Mouse (Mus musculus): ENCODE measurements around the gene Sh3rf1.

DNA sequence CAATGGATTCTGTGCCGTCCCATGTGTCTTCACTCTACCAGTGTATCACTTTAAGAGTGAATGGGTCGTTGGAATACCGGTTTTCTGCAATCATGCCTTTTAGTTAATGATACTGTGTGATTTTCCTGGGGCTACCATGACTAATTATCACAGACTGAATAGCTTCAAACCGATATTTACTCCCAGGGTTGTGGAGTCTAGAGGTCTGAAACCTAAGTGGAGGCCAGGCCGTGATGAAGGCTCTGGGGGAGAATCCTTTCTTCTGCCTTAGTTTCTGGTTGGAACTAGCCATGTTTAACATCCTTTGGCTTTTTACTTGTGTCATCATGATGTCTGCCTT, 78.3 kb downstream of the Sh3rf1 start:
- no peak for TF ChIP-seq CTCF (IDR thresholded peaks at IDR 0.05; ENCODE audit: borderline replicate concordance, insufficient read depth, low read depth, low read length)
- no peak for TF ChIP-seq POLR2A (IDR thresholded peaks at IDR 0.05; ENCODE audit: borderline replicate concordance, insufficient read depth, low read length)
